Mouse (Mus musculus) neural tube, embryonic 12.5 days (tissue): ENCODE results near the gene Mpv17l2. TPM values are rescaled to one million over a fixed set of nuclear protein-coding genes. Genes with fewer than 3 reads are reported as not detected.

Experiments used
- ATAC-seq: fragments of 200-750 bp; cut with Nextera tagmentation; 2 replicates; pipeline ENCODE4 v1.8.0; 2017; ENCODE audit warnings: low read depth, mild to moderate bottlenecking, moderate TSS enrichment, moderate library complexity; ENCODE audit not compliant: low FRiP score
- H3K27ac ChIP-seq: fragments of 300-500 bp; sonication (generic); 2 replicates; pipeline ENCODE4 v1.5.1; 2016
- H3K27me3 ChIP-seq: fragments of 300-500 bp; sonication (generic); replicated peaks from 2 replicates; pipeline ENCODE4 v1.6.1; 2016; ENCODE audit warnings: mild to moderate bottlenecking
- H3K36me3 ChIP-seq: fragments of 300-500 bp; sonication (generic); 2 replicates; pipeline ENCODE4 v1.6.1; 2016; ENCODE audit warnings: mild to moderate bottlenecking
- H3K4me1 ChIP-seq: fragments of 300-500 bp; sonication (generic); 2 replicates; pipeline ENCODE4 v1.6.1; 2016
- H3K4me2 ChIP-seq: fragments of 300-500 bp; sonication (generic); replicated peaks from 2 replicates; pipeline ENCODE4 v1.6.1; 2016; ENCODE audit warnings: mild to moderate bottlenecking
- H3K4me3 ChIP-seq: fragments of 300-500 bp; sonication (generic); 2 replicates; pipeline ENCODE4 v1.5.1; 2016
- H3K9ac ChIP-seq: fragments of 300-500 bp; sonication (generic); 2 replicates; pipeline ENCODE4 v1.6.1; 2016; ENCODE audit warnings: mild to moderate bottlenecking
- H3K9me3 ChIP-seq: fragments of 300-500 bp; sonication (generic); 2 replicates; pipeline ENCODE4 v1.6.1; 2016; ENCODE audit warnings: mild to moderate bottlenecking
- WGBS: fragments of 180-500 bp; shearing (Covaris S2); methylation state at CpG from one replicate; pipeline ENCODE4 v1.1.7; 2016; 5-methylcytosine and 5-hydroxymethylcytosine counted together
- polyA plus RNA-seq: library from polyadenylated mRNA; unstranded; fragments of >200 nt; fragmentation: Nextera tagmentation; extraction: Ambion mirVana; gene quantifications from 2 replicates; pipeline ENCODE4 v1.2.1, GENCODE M21; 2016

The Mpv17l2 gene
- polyA plus RNA-seq, 1 experiment from 2014 or later: 51.2 TPM

DNA sequence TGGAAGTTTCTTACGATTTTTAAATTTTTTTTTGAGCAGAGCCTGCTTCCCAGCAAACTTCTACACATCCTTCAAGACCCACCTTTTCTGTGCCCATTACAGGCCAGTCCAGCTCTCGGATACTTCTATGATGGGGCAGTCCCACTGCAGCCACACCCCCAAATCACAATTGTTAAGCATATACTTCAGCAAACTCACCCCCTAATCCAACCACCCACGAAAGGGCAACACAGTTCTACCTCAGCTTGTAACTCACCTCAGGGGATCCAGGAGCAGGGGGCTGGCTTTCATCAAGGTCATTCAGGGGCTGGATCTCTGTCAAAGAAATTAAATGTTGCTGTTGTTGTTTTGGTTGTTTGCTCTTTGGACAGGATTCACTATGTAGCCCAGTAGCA is 26.3 kb upstream of the Mpv17l2 start:
- 90% methylated on average over 3 of the region's 3 CpGs for WGBS

DNA sequence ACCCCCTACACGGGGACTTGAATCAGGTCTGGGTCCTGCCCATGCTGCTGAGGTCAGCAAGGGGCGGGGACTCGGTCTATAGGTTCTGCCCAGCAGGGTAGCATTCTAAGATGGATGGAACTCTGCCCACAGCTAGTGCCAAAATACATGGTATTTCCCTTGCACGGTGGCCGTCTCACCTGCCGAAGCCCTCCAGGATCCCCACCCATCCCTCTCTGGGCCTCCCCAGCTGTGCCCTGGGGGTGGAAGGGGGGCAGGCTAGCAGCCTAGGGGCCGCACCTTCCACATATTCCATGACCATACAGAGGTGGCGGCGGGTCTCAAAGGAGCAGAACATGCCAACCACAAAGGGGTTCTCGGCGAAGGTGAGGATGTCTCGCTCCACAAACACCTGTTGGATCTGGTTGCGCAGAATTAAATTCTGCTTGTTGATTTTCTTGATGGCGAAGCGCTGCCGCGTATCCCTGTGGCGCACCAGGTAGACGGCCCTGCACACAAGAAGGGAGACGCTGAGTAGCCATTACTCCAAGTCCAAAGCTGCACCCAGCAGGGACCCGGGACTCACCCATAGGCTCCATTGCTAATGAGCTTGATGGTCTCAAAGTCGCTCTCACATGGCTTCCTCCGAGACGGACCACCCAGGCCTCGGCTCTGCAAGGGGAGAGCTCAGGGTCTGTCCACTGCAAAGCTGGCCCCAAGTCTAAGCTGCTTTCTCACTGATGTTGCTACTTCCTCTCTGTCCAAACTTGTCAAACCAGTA is 25.7 kb upstream of the Mpv17l2 start:
- Histone ChIP-seq H3K36me3 (peaks cover 65% of the 10 kb centered on the region), H3K9me3 (no peaks in the 10 kb centered on the region), H3K27ac (no peak overlapping the region), H3K4me2 (no peak overlapping the region), H3K4me1 (peaks cover 11% of the 10 kb centered on the region), H3K27me3 (0 out of 2 replicates have a peak, but pooled peaks cover 5% of the 10 kb centered on the region), H3K4me3 (no peak overlapping the region), H3K9ac (no peak overlapping the region)
- 87% methylated on average over 25 of the region's 25 CpGs for WGBS
- no peak for ATAC-seq

More for the DNA sequence above, 26.3 kb upstream of the Mpv17l2 start:
- H3K4me2 ChIP-seq: no peak overlapping the region
- no peak overlapping the region for H3K4me3 ChIP-seq
- no peak overlapping the region for H3K9ac ChIP-seq
- H3K27ac ChIP-seq: no peak overlapping the region
- H3K9me3 ChIP-seq: no peaks in the 10 kb centered on the region
- no peak for ATAC-seq
- 0 out of 2 replicates have a peak, but pooled peaks cover 5% of the 10 kb centered on the region for H3K27me3 ChIP-seq
- peaks cover 16% of the 10 kb centered on the region for H3K4me1 ChIP-seq
- peaks cover 63% of the 10 kb centered on the region for H3K36me3 ChIP-seq

DNA sequence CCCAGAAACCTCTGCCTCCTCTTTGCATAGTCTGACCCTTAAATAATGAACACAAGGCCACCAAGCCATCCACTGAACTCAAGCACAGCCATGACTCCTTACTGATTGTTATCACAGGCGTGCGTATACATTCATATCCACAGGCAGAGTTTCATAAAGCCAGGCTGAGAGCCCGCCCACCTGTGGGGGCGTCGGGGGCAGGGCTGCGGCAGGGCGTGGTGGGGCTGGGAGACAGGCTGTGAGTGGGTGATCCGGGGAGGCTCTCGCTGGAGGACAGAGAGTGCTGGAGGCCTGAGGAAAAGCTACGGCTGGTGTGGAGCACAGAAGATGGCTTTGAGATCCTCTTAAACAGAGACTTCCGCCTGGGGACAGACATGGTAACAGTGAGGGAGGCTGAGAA is 19.3 kb upstream of the Mpv17l2 start:
- Histone ChIP-seq H3K9ac (peak overlapping the region; percentile 42; the same call in 1 of the 2 replicates), H3K36me3 (peaks cover 58% of the 10 kb centered on the region), H3K4me3 (no peak overlapping the region), H3K27me3 (no peaks in the 10 kb centered on the region), H3K9me3 (no peaks in the 10 kb centered on the region), H3K4me1 (peaks cover 24% of the 10 kb centered on the region), H3K4me2 (no peak overlapping the region), H3K27ac (no peak overlapping the region)
- ATAC-seq: no peak
- 81% methylated on average over 11 of the region's 11 CpGs for whole genome bisulfite sequencing

- Histone ChIP-seq H3K9ac (peak within 1 kb of the TSS; percentile 97), H3K4me1 (peaks cover 43% of the 10 kb centered on the region), H3K4me2 (peak within 1 kb of the TSS; percentile 92), H3K4me3 (peak within 1 kb of the TSS; percentile 82), H3K27me3 (no peaks in the 10 kb centered on the region), H3K27ac (peak within 1 kb of the TSS; percentile 94), H3K36me3 (peaks cover 66% of the 10 kb centered on the region), H3K9me3 (no peaks in the 10 kb centered on the region)
- ATAC-seq: peak; percentile 92
- under 1% methylated on average over 94 of the region's 94 CpGs for WGBS
These were observed 16.0 kb upstream of the Mpv17l2 start, which contains the start of gene Pik3r2 for GRCm38 (mm10) chr8:70776496-70777444. Gene Pik3r2 (minus strand): TSS chr8:70776713.

DNA sequence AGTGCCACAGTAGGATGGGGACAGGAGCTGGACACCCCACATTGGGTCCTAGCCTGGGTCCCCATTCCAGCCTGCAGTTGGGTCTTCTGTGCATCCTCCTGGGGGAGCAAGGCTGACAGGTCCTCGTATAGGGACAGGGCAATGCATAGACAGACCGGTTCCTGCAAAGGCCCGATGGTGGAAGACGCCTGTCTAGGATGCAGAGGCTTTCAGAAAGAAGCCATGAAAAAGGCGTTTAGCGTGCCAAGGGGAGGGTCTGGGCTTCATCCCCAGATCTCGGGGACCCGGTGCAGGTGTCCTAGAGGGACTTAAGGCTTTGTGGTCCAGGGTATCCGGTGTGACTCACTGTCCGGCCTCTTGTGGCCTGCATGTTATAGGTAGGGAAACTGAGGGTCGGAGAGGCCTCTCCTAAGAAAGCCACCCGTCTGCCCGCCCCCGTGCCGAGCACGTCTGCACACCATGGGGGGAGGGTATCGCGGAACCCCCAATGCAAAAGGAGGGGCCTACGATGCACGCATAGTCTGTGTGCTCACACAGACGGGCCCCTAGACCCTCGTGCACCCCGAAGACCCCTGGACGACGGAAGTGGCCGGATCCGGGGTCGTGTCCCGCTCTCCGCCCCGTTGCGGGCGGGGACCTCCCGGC is 15.2 kb upstream of the Mpv17l2 start:
- Histone ChIP-seq H3K9ac (peak overlapping the region; percentile 97), H3K27ac (0 out of 2 replicates have a peak overlapping the region, but pooled peaks have one; percentile 10), H3K4me3 (peak overlapping the region; percentile 82), H3K4me2 (peak overlapping the region; percentile 92), H3K27me3 (no peaks in the 10 kb centered on the region), H3K9me3 (no peaks in the 10 kb centered on the region), H3K4me1 (peaks cover 43% of the 10 kb centered on the region), H3K36me3 (peaks cover 67% of the 10 kb centered on the region)
- 3% methylated on average over 34 of the region's 34 CpGs for WGBS
- ATAC-seq: peak; percentile 38; the same call in 1 of the 2 replicates

- H3K27me3 ChIP-seq: no peaks in the 10 kb centered on the region
These were observed 14.5 kb upstream of the Mpv17l2 start for GRCm38 (mm10) chr8:70775227-70775626.

DNA sequence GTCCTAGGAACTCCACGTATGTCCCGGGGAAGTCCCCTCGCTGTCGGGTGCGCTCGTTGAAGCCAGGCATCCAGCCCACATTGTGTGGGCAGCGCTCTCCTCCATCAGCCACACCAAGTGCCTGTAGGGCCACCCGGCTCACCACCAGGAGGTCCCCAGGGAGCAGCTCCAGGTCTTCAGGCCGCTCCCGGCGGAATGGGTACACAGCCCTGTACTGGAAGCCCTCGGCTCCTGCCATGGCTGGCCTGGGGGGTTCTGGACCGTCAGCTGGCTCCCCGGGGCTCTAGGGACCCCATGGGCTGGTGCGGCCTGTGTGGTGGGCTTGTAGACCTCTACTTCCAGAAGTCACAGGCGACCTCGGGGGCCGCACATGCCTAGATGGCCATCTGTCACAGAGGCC is 14.0 kb upstream of the Mpv17l2 start:
- peak overlapping the region; percentile 92; the same call in 1 of the 2 replicates for H3K4me2 ChIP-seq

More at GRCm38 (mm10) chr8:70775227-70775626, 14.5 kb upstream of the Mpv17l2 start:
- no peak for ATAC-seq
- peaks cover 67% of the 10 kb centered on the region for H3K36me3 ChIP-seq
- H3K4me1 ChIP-seq: peaks cover 43% of the 10 kb centered on the region
- peak overlapping the region; percentile 92 for H3K4me2 ChIP-seq
- no peak overlapping the region for H3K27ac ChIP-seq
- H3K9ac ChIP-seq: peak overlapping the region; percentile 97
- WGBS: 89% methylated on average over 5 of the region's 5 CpGs
- H3K9me3 ChIP-seq: no peaks in the 10 kb centered on the region
- peak overlapping the region; percentile 82 for H3K4me3 ChIP-seq

GRCm38 (mm10) chr8:70773833-70774232 is 13.1 kb upstream of the Mpv17l2 start:
- Histone ChIP-seq H3K27me3 (no peaks in the 10 kb centered on the region), H3K4me2 (peak overlapping the region; percentile 92), H3K36me3 (peaks cover 64% of the 10 kb centered on the region), H3K27ac (no peak overlapping the region), H3K9me3 (no peaks in the 10 kb centered on the region), H3K9ac (peak overlapping the region; percentile 46; the same call in 1 of the 2 replicates), H3K4me1 (peaks cover 43% of the 10 kb centered on the region), H3K4me3 (no peak overlapping the region)
- ATAC-seq: no peak
- WGBS: 74% methylated on average over 9 of the region's 9 CpGs

More for the DNA sequence above, 14.0 kb upstream of the Mpv17l2 start:
- H3K27me3 ChIP-seq: no peaks in the 10 kb centered on the region
- no peaks in the 10 kb centered on the region for H3K9me3 ChIP-seq
- peak overlapping the region; percentile 46; the same call in 1 of the 2 replicates for H3K9ac ChIP-seq
- WGBS: 96% methylated on average over 18 of the region's 18 CpGs
- H3K4me3 ChIP-seq: no peak overlapping the region
- no peak overlapping the region for H3K27ac ChIP-seq
- peaks cover 43% of the 10 kb centered on the region for H3K4me1 ChIP-seq
- H3K36me3 ChIP-seq: peaks cover 67% of the 10 kb centered on the region
- ATAC-seq: no peak

DNA sequence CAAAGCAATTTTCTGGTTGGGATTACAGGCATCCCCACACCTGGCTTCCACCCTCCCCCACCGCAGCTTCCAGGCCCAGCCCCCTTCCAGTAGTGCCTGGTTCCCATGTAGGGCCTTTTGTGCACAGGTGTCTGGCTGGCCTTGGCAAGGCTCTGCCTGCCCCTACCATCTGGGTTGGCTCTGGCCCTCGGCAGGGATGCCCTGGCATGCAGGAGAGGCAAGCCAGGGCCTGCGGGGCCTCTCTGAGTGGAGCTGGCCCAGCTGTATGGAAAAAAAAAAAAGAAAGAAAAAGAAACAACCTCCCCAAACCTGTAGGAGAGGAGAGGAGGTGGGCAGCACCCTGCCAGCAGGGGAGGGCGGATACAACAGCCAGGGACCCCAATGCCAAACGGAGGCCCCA is 12.7 kb upstream of the Mpv17l2 start:
- peak overlapping the region; percentile 46; the same call in 1 of the 2 replicates for H3K9ac ChIP-seq
- H3K36me3 ChIP-seq: peaks cover 64% of the 10 kb centered on the region
- peaks cover 39% of the 10 kb centered on the region for H3K4me1 ChIP-seq
- H3K27ac ChIP-seq: no peak overlapping the region
- H3K9me3 ChIP-seq: no peaks in the 10 kb centered on the region
- no peak for ATAC-seq
- H3K4me3 ChIP-seq: no peak overlapping the region
- WGBS: 85% methylated on average over 5 of the region's 5 CpGs
- H3K4me2 ChIP-seq: 0 out of 2 replicates have a peak overlapping the region, but pooled peaks have one; percentile 92
- no peaks in the 10 kb centered on the region for H3K27me3 ChIP-seq

- H3K4me2 ChIP-seq: 0 out of 2 replicates have a peak overlapping the region, but pooled peaks have one; percentile 92
- H3K27ac ChIP-seq: no peak overlapping the region
- ATAC-seq: no peak
- WGBS: 89% methylated on average over 9 of the region's 9 CpGs
- H3K27me3 ChIP-seq: no peaks in the 10 kb centered on the region; the same call in 1 of the 2 replicates
- H3K4me1 ChIP-seq: peaks cover 34% of the 10 kb centered on the region
- H3K36me3 ChIP-seq: peaks cover 66% of the 10 kb centered on the region
- no peak overlapping the region for H3K4me3 ChIP-seq
- H3K9me3 ChIP-seq: no peaks in the 10 kb centered on the region
- H3K9ac ChIP-seq: 0 out of 2 replicates have a peak overlapping the region, but pooled peaks have one; percentile 13
These were observed 12.1 kb upstream of the Mpv17l2 start for GRCm38 (mm10) chr8:70772890-70773289.

- 0 out of 2 replicates have a peak overlapping the region, but pooled peaks have one; percentile 5 for H3K9ac ChIP-seq
- 94% methylated on average over 13 of the region's 13 CpGs for WGBS
- H3K4me1 ChIP-seq: peaks cover 30% of the 10 kb centered on the region
These were observed 11.3 kb upstream of the Mpv17l2 start for GRCm38 (mm10) chr8:70772075-70772474.

More at GRCm38 (mm10) chr8:70772075-70772474, 11.3 kb upstream of the Mpv17l2 start:
- no peaks in the 10 kb centered on the region for H3K9me3 ChIP-seq
- ATAC-seq: no peak
- H3K36me3 ChIP-seq: peaks cover 71% of the 10 kb centered on the region
- H3K4me3 ChIP-seq: no peak overlapping the region
- H3K27ac ChIP-seq: no peak overlapping the region
- H3K4me2 ChIP-seq: no peak overlapping the region
- H3K27me3 ChIP-seq: peaks cover 2% of the 10 kb centered on the region; the same call in 1 of the 2 replicates
